Mouse (Mus musculus): ENCODE data around the gene Mak.

DNA sequence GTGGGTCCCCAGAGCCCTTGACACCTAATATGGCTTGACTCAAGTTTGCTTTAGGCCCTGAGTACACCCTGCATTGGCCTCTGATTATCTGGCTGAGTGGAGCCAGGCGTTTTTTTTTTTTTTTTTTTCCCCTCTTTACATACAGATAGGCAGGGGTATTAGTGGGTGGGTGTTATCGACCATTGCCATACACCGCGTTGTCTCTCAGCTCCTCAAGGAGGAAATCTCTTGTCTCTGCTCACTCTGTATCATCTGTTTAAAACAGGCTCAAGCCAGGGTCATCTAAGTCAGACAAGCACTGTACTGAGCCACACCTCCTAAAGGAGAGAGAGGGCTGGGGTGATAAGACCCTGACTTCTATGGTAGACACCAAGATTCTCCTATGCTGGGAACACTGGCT lies 61.7 kb downstream of the Mak start:
- TF ChIP-seq CTCF (IDR thresholded peaks at IDR 0.05; ENCODE audit: insufficient read depth, low read length) = no peak
- TF ChIP-seq POLR2A (IDR thresholded peaks at IDR 0.05; ENCODE audit: borderline replicate concordance, extremely low read depth, low read depth, low read length) = no peak

Measured in lung, adult 2 months (tissue).